ENCODE assay signal across 22 mouse cellular contexts in the genomic region with DNA sequence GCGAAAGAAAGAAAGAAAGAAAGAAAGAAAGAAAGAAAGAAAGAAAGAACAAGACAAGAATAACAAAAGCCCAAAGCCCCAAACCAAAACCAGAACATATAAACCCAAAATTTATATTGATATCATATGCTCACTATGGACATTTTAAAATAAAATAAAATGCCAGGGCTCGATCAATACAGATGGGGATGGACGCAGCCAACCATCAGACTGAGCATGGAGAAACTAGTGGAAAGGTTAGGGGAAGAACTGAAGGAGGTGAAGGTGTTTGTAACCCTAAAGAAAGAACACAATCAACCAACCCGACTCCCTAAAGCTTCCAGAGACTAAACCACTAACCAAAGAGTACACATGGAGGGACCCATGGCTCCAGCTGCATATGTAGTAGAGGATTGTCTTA. TPM values are rescaled to one million over a fixed set of nuclear protein-coding genes. Genes with fewer than 3 reads are reported as not detected.
DNase-seq lines count a peak whose midpoint lies in the region; ATAC-seq and TF ChIP-seq lines count a peak whose summit lies in the region.
"Had no signal": no experiment of that assay in that cellular context is flagged by ENCODE, and none has a peak within 500 bp of the region (broad histone marks: within the 10 kb centered on the region; RNA-seq: fewer than 3 reads in every experiment).

No protein-coding gene starts in this region.

- H3K9ac ChIP-seq in intestine, embryonic 14.5 days (ENCODE audit: low read length) = no peak overlapping the region
- H3K9ac ChIP-seq in intestine, postnatal 0 days (ENCODE audit: low read depth, low read length) = no peak overlapping the region
- H3K9ac ChIP-seq in midbrain, embryonic 11.5 days (ENCODE audit: low read length) = no peak overlapping the region
- no peak overlapping the region for H3K9ac ChIP-seq in midbrain, postnatal 0 days (replicated peaks; ENCODE audit: low read length, poor library complexity, severe bottlenecking)
- no peak overlapping the region for H3K9ac ChIP-seq in neural tube, embryonic 13.5 days

- TF ChIP-seq CTCF in intestine, postnatal 0 days (IDR thresholded peaks at IDR 0.05; ENCODE audit: low read depth) = no peak
- TF ChIP-seq CTCF in midbrain, postnatal 0 days (IDR thresholded peaks at IDR 0.05) = no peak

- DNase-seq in intestine, embryonic 14.5 days (ENCODE audit: low spot score) = no peak
- DNase-seq in midbrain, embryonic 11.5 days (ENCODE audit: low spot score, missing footprints) = peak; percentile 83
- no peak for DNase-seq in midbrain, postnatal 0 days (ENCODE audit: low spot score)
- DNase-seq in neural tube, embryonic 10.5 days (ENCODE audit: extremely low spot score, low spot score) = no peak
- DNase-seq: adrenal gland, adult 2 months; cerebellum, adult 18-20 months; cerebellum, adult 9-11 months; cerebellum, postnatal 36 days; gastrocnemius, adult 2 months; gastrocnemius, postnatal 25 days had no signal

- no peak overlapping the region for H3K4me3 ChIP-seq in intestine, embryonic 14.5 days (ENCODE audit: low read depth, low read length)
- H3K4me3 ChIP-seq in intestine, postnatal 0 days (ENCODE audit: low read depth, low read length) = no peak overlapping the region
- no peak overlapping the region for H3K4me3 ChIP-seq in midbrain, embryonic 11.5 days (ENCODE audit: low read depth, low read length)
- H3K4me3 ChIP-seq in midbrain, postnatal 0 days (ENCODE audit: low read depth, low read length) = no peak overlapping the region
- no peak overlapping the region for H3K4me3 ChIP-seq in neural tube, embryonic 13.5 days

- peak; percentile 29; the same call in 1 of the 2 replicates for ATAC-seq in intestine, embryonic 14.5 days (replicated peaks; ENCODE audit: low FRiP score, low TSS enrichment, low read depth)
- ATAC-seq in intestine, postnatal 0 days = no peak
- no peak for ATAC-seq in midbrain, embryonic 11.5 days (ENCODE audit: low FRiP score)
- no peak for ATAC-seq in midbrain, postnatal 0 days (ENCODE audit: low FRiP score)
- 0 out of 2 replicates have a peak, but pooled peaks have one; percentile 9 for ATAC-seq in neural tube, embryonic 13.5 days (ENCODE audit: low read depth)

- no peaks in the 10 kb centered on the region for H3K36me3 ChIP-seq in intestine, embryonic 14.5 days (ENCODE audit: control insufficient read depth, insufficient read depth, low read length)
- H3K36me3 ChIP-seq in intestine, postnatal 0 days (ENCODE audit: control insufficient read depth, insufficient read depth) = no peaks in the 10 kb centered on the region
- no peaks in the 10 kb centered on the region for H3K36me3 ChIP-seq in midbrain, embryonic 11.5 days (ENCODE audit: control insufficient read depth, insufficient read depth, low read length)
- no peaks in the 10 kb centered on the region for H3K36me3 ChIP-seq in midbrain, postnatal 0 days (ENCODE audit: insufficient read depth, low read length)
- no peaks in the 10 kb centered on the region for H3K36me3 ChIP-seq in neural tube, embryonic 13.5 days
- H3K36me3 ChIP-seq: embryonic facial prominence, embryonic 13.5 days; heart, embryonic 12.5 days; hindbrain, embryonic 12.5 days had no signal

- H3K27ac ChIP-seq in intestine, embryonic 14.5 days (ENCODE audit: low read depth) = no peak overlapping the region
- H3K27ac ChIP-seq in intestine, postnatal 0 days (ENCODE audit: low read depth, low read length) = no peak overlapping the region
- H3K27ac ChIP-seq in midbrain, embryonic 11.5 days (ENCODE audit: low read depth, low read length) = no peak overlapping the region
- H3K27ac ChIP-seq in midbrain, postnatal 0 days (ENCODE audit: low read depth, low read length) = no peak overlapping the region
- H3K27ac ChIP-seq in neural tube, embryonic 13.5 days (replicated peaks) = no peak overlapping the region
- H3K27ac ChIP-seq: gastrocnemius, adult 2 months had no signal

- H3K4me2 ChIP-seq in intestine, embryonic 14.5 days (ENCODE audit: low read length) = no peak overlapping the region
- no peak overlapping the region for H3K4me2 ChIP-seq in intestine, postnatal 0 days (replicated peaks; ENCODE audit: low read depth)
- H3K4me2 ChIP-seq in midbrain, embryonic 11.5 days = no peak overlapping the region
- H3K4me2 ChIP-seq in midbrain, postnatal 0 days (ENCODE audit: low read depth, low read length, poor library complexity, severe bottlenecking) = no peak overlapping the region
- H3K4me2 ChIP-seq in neural tube, embryonic 13.5 days = no peak overlapping the region

- no peaks in the 10 kb centered on the region for H3K27me3 ChIP-seq in intestine, embryonic 14.5 days (replicated peaks; ENCODE audit: control insufficient read depth, insufficient read depth, low read length)
- H3K27me3 ChIP-seq in intestine, postnatal 0 days (replicated peaks; ENCODE audit: control insufficient read depth, insufficient read depth, low read length) = no peaks in the 10 kb centered on the region
- no peaks in the 10 kb centered on the region for H3K27me3 ChIP-seq in midbrain, embryonic 11.5 days (ENCODE audit: control insufficient read depth, insufficient read depth, low read length)
- no peaks in the 10 kb centered on the region for H3K27me3 ChIP-seq in midbrain, postnatal 0 days (ENCODE audit: insufficient read depth, low read length)
- no peaks in the 10 kb centered on the region for H3K27me3 ChIP-seq in neural tube, embryonic 13.5 days
- H3K27me3 ChIP-seq: embryonic facial prominence, embryonic 13.5 days; forebrain, embryonic 13.5 days; heart, embryonic 12.5 days; hindbrain, embryonic 12.5 days had no signal

- no peaks in the 10 kb centered on the region for H3K4me1 ChIP-seq in intestine, embryonic 14.5 days (replicated peaks; ENCODE audit: control insufficient read depth, insufficient read depth, low read length)
- no peaks in the 10 kb centered on the region for H3K4me1 ChIP-seq in intestine, postnatal 0 days (replicated peaks; ENCODE audit: control insufficient read depth, insufficient read depth, low read length)
- H3K4me1 ChIP-seq in midbrain, embryonic 11.5 days (ENCODE audit: control insufficient read depth, insufficient read depth, low read length) = no peaks in the 10 kb centered on the region
- no peaks in the 10 kb centered on the region for H3K4me1 ChIP-seq in midbrain, postnatal 0 days (ENCODE audit: insufficient read depth, low read length)
- H3K4me1 ChIP-seq in neural tube, embryonic 13.5 days (replicated peaks) = peaks cover 4% of the 10 kb centered on the region; the same call in 1 of the 2 replicates

- 64% methylated on average over 4 of the region's 4 CpGs for WGBS in intestine, embryonic 14.5 days
- 69% methylated on average over 4 of the region's 4 CpGs for WGBS in intestine, postnatal 0 days
- 60% methylated on average over 4 of the region's 4 CpGs for WGBS in midbrain, embryonic 11.5 days
- WGBS in midbrain, postnatal 0 days = 65% methylated on average over 4 of the region's 4 CpGs
- WGBS in neural tube, embryonic 13.5 days = 66% methylated on average over 4 of the region's 4 CpGs

- no peaks in the 10 kb centered on the region for H3K9me3 ChIP-seq in intestine, embryonic 14.5 days (ENCODE audit: control insufficient read depth, low read length)
- no peaks in the 10 kb centered on the region for H3K9me3 ChIP-seq in intestine, postnatal 0 days (ENCODE audit: control insufficient read depth)
- H3K9me3 ChIP-seq in midbrain, embryonic 11.5 days (ENCODE audit: control insufficient read depth, low read length) = no peaks in the 10 kb centered on the region
- H3K9me3 ChIP-seq in midbrain, postnatal 0 days (ENCODE audit: low read length) = no peaks in the 10 kb centered on the region
- no peaks in the 10 kb centered on the region for H3K9me3 ChIP-seq in neural tube, embryonic 13.5 days
- H3K9me3 ChIP-seq: embryonic facial prominence, embryonic 13.5 days; forebrain, embryonic 13.5 days; heart, embryonic 12.5 days had no signal

RNA-seq across cellular contexts. Expression of gene Mrgprb5, which starts 36.1 kb away (rescaled TPM):
- polyA plus RNA-seq in intestine, embryonic 14.5 days (2014; fragmentation: Nextera tagmentation; extraction: Ambion mirVana) = not detected in 2 replicates
- not detected in 2 replicates for polyA plus RNA-seq in intestine, postnatal 0 days (2015; fragmentation: Nextera tagmentation; extraction: Ambion mirVana)
- polyA plus RNA-seq in midbrain, embryonic 11.5 days (2014; fragmentation: Nextera tagmentation; extraction: Ambion mirVana) = not detected in 2 replicates
- total RNA-seq in midbrain, postnatal 0 days (2014; rRNA removed) = not detected in 2 replicates
- not detected in 2 replicates for polyA plus RNA-seq in midbrain, postnatal 0 days (2015; fragmentation: Nextera tagmentation; extraction: Ambion mirVana)
- polyA plus RNA-seq in neural tube, embryonic 13.5 days (2015; fragmentation: Nextera tagmentation; extraction: Ambion mirVana) = not detected in 2 replicates
- total RNA-seq: adrenal gland, adult 2 months; adrenal gland, postnatal 25 days; ES-E14; gastrocnemius, adult 2 months; gastrocnemius, postnatal 25 days; granulocyte monocyte progenitor cell, adult 5-6 weeks; heart, adult 8-10 months; heart, postnatal 25 days had no signal
- polyA plus RNA-seq: adrenal gland, adult 2 months; embryonic facial prominence, embryonic 13.5 days; forebrain, embryonic 13.5 days; heart, embryonic 12.5 days; heart, embryonic 16.5 days; hindbrain, embryonic 12.5 days had no signal

Comparison
In these comparisons a context has a peak if more than half of its experiments do, and no peak if none do; other contexts are left out.
1. ATAC-seq: peak in intestine, embryonic 14.5 days (single experiment) and neural tube, embryonic 13.5 days (single experiment); none in intestine, postnatal 0 days (single experiment), midbrain, embryonic 11.5 days (single experiment) and midbrain, postnatal 0 days (single experiment).